Mouse (Mus musculus): ENCODE measurements at regions not wholly inside any gene's neighbourhood (a gene's known extent, or its start where the extent isn't known, plus 50 kb on each side); places are given as distances from the start of the nearest gene placed in this dataset.
"Not testable (repeated sequence)": the region's sequence is repeated elsewhere in the genome, so short reads cannot be mapped to it uniquely, and the experiment has no call there.

GRCm38 (mm10) chr8:55347851-55348250 lies 393.2 kb downstream of the Gpm6a start:
- in situ Hi-C loops (cut with MboI, MseI) = loop anchor here in 1 of 2 experiments (5.0 to 10.0 kb wide), 2 partner anchors 44 to 267 kb away; no protein-coding TSS in a partner anchor

- in situ Hi-C loops (cut with MboI, MseI) = loop anchor here (5.0 to 25.0 kb wide), 5 partner anchors 238 to 1927 kb away; no protein-coding TSS in a partner anchor
Observed at GRCm38 (mm10) chr8:55359851-55360250, 405.2 kb downstream of the Gpm6a start.

- in situ Hi-C loops (cut with MboI, MseI) = loop anchor here (10.0 to 25.0 kb wide), 4 partner anchors 1005 to 1920 kb away; no protein-coding TSS in a partner anchor
Observed at GRCm38 (mm10) chr8:55367431-55367830, 412.8 kb downstream of the Gpm6a start.

- in situ Hi-C loops (cut with MboI, MseI) = no loop called here
Observed at GRCm38 (mm10) chr8:55397046-55397445, 442.4 kb downstream of the Gpm6a start.

- in situ Hi-C loops (cut with MboI, MseI) = no loop called here
Observed at GRCm38 (mm10) chr8:55398331-55398730, 443.7 kb downstream of the Gpm6a start.

GRCm38 (mm10) chr8:55400412-55400811 lies 445.8 kb downstream of the Gpm6a start:
- in situ Hi-C loops (cut with MboI, MseI) = no loop called here

GRCm38 (mm10) chr8:55406903-55407302 lies 452.3 kb downstream of the Gpm6a start:
- in situ Hi-C loops (cut with MboI, MseI) = not testable (repeated sequence)

All from T-helper 17 cell (primary cell).